In genomic region chr10:89345196-89345533, GRCm38 (mm10) we compare ENCODE assay signal across 7 mouse cellular contexts. TPM values are rescaled to one million over a fixed set of nuclear protein-coding genes. Genes with fewer than 3 reads are reported as not detected.
DNase-seq lines count a peak whose midpoint lies in the region; ATAC-seq and TF ChIP-seq lines count a peak whose summit lies in the region.

No protein-coding gene starts in this region.

- TF ChIP-seq EP300 in lung, postnatal 0 days (IDR thresholded peaks at IDR 0.05), result no peak

- TF ChIP-seq CTCF in lung, postnatal 0 days (IDR thresholded peaks at IDR 0.05), result no peak

- no peak for ATAC-seq in lung, postnatal 0 days
- peak; percentile 22; the same call in 1 of the 2 replicates for ATAC-seq in forebrain, embryonic 14.5 days
- 0 out of 2 replicates have a peak, but pooled peaks have one; percentile 3 for ATAC-seq in limb, embryonic 12.5 days (ENCODE audit: insufficient number of reproducible peaks, insufficient read depth, low FRiP score, low TSS enrichment, low read depth)
- ATAC-seq in stomach, embryonic 14.5 days (ENCODE audit: insufficient number of reproducible peaks, insufficient read depth, low FRiP score, low read depth), result no peak

- DNase-seq in lung, postnatal 0 days (ENCODE audit: low spot score), result no peak
- no peak for DNase-seq in lung, postnatal 14 days
- peak; percentile 4 for DNase-seq in forebrain, embryonic 14.5 days (ENCODE audit: low spot score)
- DNase-seq in adipocyte (ENCODE audit: low spot score), result no peak
- no peak for DNase-seq in urinary bladder, adult 2 months (ENCODE audit: low spot score)

- H3K4me1 ChIP-seq in lung, postnatal 0 days (ENCODE audit: insufficient read depth, low read depth, low read length), result no peaks in the 10 kb centered on the region
- peaks cover 5% of the 10 kb centered on the region; the same call in 1 of the 2 replicates for H3K4me1 ChIP-seq in forebrain, embryonic 14.5 days (ENCODE audit: control insufficient read depth, insufficient read depth, low read length)
- H3K4me1 ChIP-seq in limb, embryonic 12.5 days (replicated peaks), result no peaks in the 10 kb centered on the region
- no peaks in the 10 kb centered on the region for H3K4me1 ChIP-seq in stomach, embryonic 14.5 days (ENCODE audit: control insufficient read depth, insufficient read depth, low read length)

- H3K4me2 ChIP-seq in lung, postnatal 0 days (replicated peaks; ENCODE audit: low read depth, low read length), result peak overlapping the region; percentile 69
- peak overlapping the region; percentile 93 for H3K4me2 ChIP-seq in forebrain, embryonic 14.5 days (ENCODE audit: low read length)
- H3K4me2 ChIP-seq in limb, embryonic 12.5 days, result peak overlapping the region; percentile 95
- H3K4me2 ChIP-seq in stomach, embryonic 14.5 days (replicated peaks; ENCODE audit: low read depth, low read length), result peak overlapping the region; percentile 92

- whole genome bisulfite sequencing in lung, postnatal 0 days, result 46% methylated on average over 4 of the region's 4 CpGs
- whole genome bisulfite sequencing in forebrain, embryonic 14.5 days, result 44% methylated on average over 4 of the region's 4 CpGs
- 44% methylated on average over 4 of the region's 4 CpGs for WGBS in limb, embryonic 12.5 days
- 47% methylated on average over 4 of the region's 4 CpGs for WGBS in stomach, embryonic 14.5 days

- no peak overlapping the region for H3K9ac ChIP-seq in lung, postnatal 0 days (replicated peaks; ENCODE audit: low read depth)
- H3K9ac ChIP-seq in forebrain, embryonic 14.5 days (ENCODE audit: low read length), result no peak overlapping the region
- no peak overlapping the region for H3K9ac ChIP-seq in limb, embryonic 12.5 days (replicated peaks)
- H3K9ac ChIP-seq in stomach, embryonic 14.5 days (replicated peaks; ENCODE audit: low read depth, low read length), result no peak overlapping the region

- no peaks in the 10 kb centered on the region for H3K9me3 ChIP-seq in lung, postnatal 0 days (ENCODE audit: low read length)
- H3K9me3 ChIP-seq in forebrain, embryonic 14.5 days (replicated peaks; ENCODE audit: control insufficient read depth, low read length), result no peaks in the 10 kb centered on the region
- no peaks in the 10 kb centered on the region for H3K9me3 ChIP-seq in limb, embryonic 12.5 days
- H3K9me3 ChIP-seq in stomach, embryonic 14.5 days (ENCODE audit: control insufficient read depth, low read depth, low read length), result no peaks in the 10 kb centered on the region

- H3K36me3 ChIP-seq in lung, postnatal 0 days (ENCODE audit: insufficient read depth, low read length), result no peaks in the 10 kb centered on the region
- no peaks in the 10 kb centered on the region for H3K36me3 ChIP-seq in forebrain, embryonic 14.5 days (ENCODE audit: control insufficient read depth, insufficient read depth, low read length)
- H3K36me3 ChIP-seq in limb, embryonic 12.5 days, result no peaks in the 10 kb centered on the region
- H3K36me3 ChIP-seq in stomach, embryonic 14.5 days (ENCODE audit: control insufficient read depth, insufficient read depth, low read length), result no peaks in the 10 kb centered on the region

- peaks cover 13% of the 10 kb centered on the region; the same call in 1 of the 2 replicates for H3K27me3 ChIP-seq in lung, postnatal 0 days (replicated peaks; ENCODE audit: insufficient read depth, low read length)
- peaks cover 36% of the 10 kb centered on the region for H3K27me3 ChIP-seq in forebrain, embryonic 14.5 days (replicated peaks; ENCODE audit: control insufficient read depth, insufficient read depth, low read length)
- H3K27me3 ChIP-seq in limb, embryonic 12.5 days, result peaks cover 48% of the 10 kb centered on the region
- peaks cover 13% of the 10 kb centered on the region for H3K27me3 ChIP-seq in stomach, embryonic 14.5 days (ENCODE audit: control insufficient read depth, insufficient read depth, low read length)

- no peak overlapping the region for H3K27ac ChIP-seq in lung, postnatal 0 days (ENCODE audit: low read length)
- H3K27ac ChIP-seq in forebrain, embryonic 14.5 days (ENCODE audit: low read depth, low read length), result no peak overlapping the region
- H3K27ac ChIP-seq in limb, embryonic 12.5 days, result no peak overlapping the region
- H3K27ac ChIP-seq in stomach, embryonic 14.5 days (ENCODE audit: low read length), result no peak overlapping the region

- peak overlapping the region; percentile 36 for H3K4me3 ChIP-seq in lung, postnatal 0 days (ENCODE audit: low read depth, low read length)
- peak overlapping the region; percentile 52 for H3K4me3 ChIP-seq in forebrain, embryonic 14.5 days (ENCODE audit: low read depth, low read length)
- peak overlapping the region; percentile 56 for H3K4me3 ChIP-seq in limb, embryonic 12.5 days (replicated peaks)
- peak overlapping the region; percentile 52 for H3K4me3 ChIP-seq in stomach, embryonic 14.5 days (ENCODE audit: low read depth, low read length)

RNA-seq across cellular contexts. Expression of gene Ano4, which starts 0.6 kb away (rescaled TPM):
- polyA plus RNA-seq in lung, postnatal 0 days (2015; fragmentation: Nextera tagmentation; extraction: Ambion mirVana), result 0.11 and 0.13 TPM in 2 replicates
- polyA plus RNA-seq in forebrain, embryonic 14.5 days (2014; fragmentation: Nextera tagmentation; extraction: Ambion mirVana), result 4.7 and 5.9 TPM in 2 replicates
- polyA plus RNA-seq in limb, embryonic 12.5 days (2016; fragmentation: Nextera tagmentation; extraction: Ambion mirVana), result 0.61 and 0.84 TPM in 2 replicates
- 1.2 and 1.5 TPM in 2 replicates for polyA plus RNA-seq in stomach, embryonic 14.5 days (2014; fragmentation: Nextera tagmentation; extraction: Ambion mirVana)
- 0.44 and 0.59 TPM in 2 replicates for polyA plus RNA-seq in urinary bladder, adult 2 months (2012; rRNA removed)

Comparison
In these comparisons a context has a peak if more than half of its experiments do, and no peak if none do; other contexts are left out.
1. ATAC-seq: peak in forebrain, embryonic 14.5 days (single experiment) and limb, embryonic 12.5 days (single experiment); none in lung, postnatal 0 days (single experiment) and stomach, embryonic 14.5 days (single experiment).
2. Peak in every context shown above with its lines, with median percentiles within 50 percentile points of each other: H3K4me2 ChIP-seq and H3K4me3 ChIP-seq.